Mouse (Mus musculus): Measurements from ENCODE around the gene Ift43. TPM values are rescaled to one million over a fixed set of nuclear protein-coding genes. Genes with fewer than 3 reads are reported as not detected.

Gene Ift43
- total RNA-seq (2014; fragmentation: Nextera tagmentation) (9.8 TPM in 1 of 2 replicates, not detected in the other), total RNA-seq (2017) (not detected in 2 replicates)

GRCm38 (mm10) chr12:86082481-86083012, at the start of gene Ift43:
Gene Ift43 (plus strand): TSS chr12:86082541.
- ATAC-seq (replicated peaks; ENCODE audit: low FRiP score, low TSS enrichment, poor library complexity, severe bottlenecking) = no peak

GRCm38 (mm10) chr12:86035586-86035985, 46.8 kb upstream of the Ift43 start:
- no peak for ATAC-seq (replicated peaks; ENCODE audit: low FRiP score, low TSS enrichment, poor library complexity, severe bottlenecking)

- ATAC-seq (replicated peaks; ENCODE audit: low FRiP score, low TSS enrichment, poor library complexity, severe bottlenecking) = no peak
Observed at GRCm38 (mm10) chr12:86036368-86037166, 45.8 kb upstream of the Ift43 start.

- ATAC-seq (replicated peaks; ENCODE audit: low FRiP score, low TSS enrichment, poor library complexity, severe bottlenecking) = no peak
Observed at GRCm38 (mm10) chr12:86037235-86037921, 45.0 kb upstream of the Ift43 start.

- no peak for ATAC-seq (replicated peaks; ENCODE audit: low FRiP score, low TSS enrichment, poor library complexity, severe bottlenecking)
Observed at GRCm38 (mm10) chr12:86039078-86039477, 43.3 kb upstream of the Ift43 start.

- ATAC-seq (replicated peaks; ENCODE audit: low FRiP score, low TSS enrichment, poor library complexity, severe bottlenecking) = no peak
Observed at GRCm38 (mm10) chr12:86039751-86040150, 42.6 kb upstream of the Ift43 start.

GRCm38 (mm10) chr12:86046141-86046540, 36.2 kb upstream of the Ift43 start:
- ATAC-seq (replicated peaks; ENCODE audit: low FRiP score, low TSS enrichment, poor library complexity, severe bottlenecking) = peak; percentile 47; the same call in 1 of the 2 replicates

GRCm38 (mm10) chr12:86046776-86047175, 35.6 kb upstream of the Ift43 start:
- no peak for ATAC-seq (replicated peaks; ENCODE audit: low FRiP score, low TSS enrichment, poor library complexity, severe bottlenecking)

GRCm38 (mm10) chr12:86047376-86047775, 35.0 kb upstream of the Ift43 start:
- ATAC-seq (replicated peaks; ENCODE audit: low FRiP score, low TSS enrichment, poor library complexity, severe bottlenecking) = no peak

GRCm38 (mm10) chr12:86049813-86050212, 32.5 kb upstream of the Ift43 start:
- ATAC-seq (replicated peaks; ENCODE audit: low FRiP score, low TSS enrichment, poor library complexity, severe bottlenecking) = no peak

GRCm38 (mm10) chr12:86051477-86051876, 30.9 kb upstream of the Ift43 start:
- ATAC-seq (replicated peaks; ENCODE audit: low FRiP score, low TSS enrichment, poor library complexity, severe bottlenecking) = 0 out of 2 replicates have a peak, but pooled peaks have one; percentile 43

- ATAC-seq (replicated peaks; ENCODE audit: low FRiP score, low TSS enrichment, poor library complexity, severe bottlenecking) = no peak
Observed at GRCm38 (mm10) chr12:86055306-86055705, 27.0 kb upstream of the Ift43 start.

- no peak for ATAC-seq (replicated peaks; ENCODE audit: low FRiP score, low TSS enrichment, poor library complexity, severe bottlenecking)
Observed at GRCm38 (mm10) chr12:86056976-86057375, 25.4 kb upstream of the Ift43 start.

- no peak for ATAC-seq (replicated peaks; ENCODE audit: low FRiP score, low TSS enrichment, poor library complexity, severe bottlenecking)
Observed at GRCm38 (mm10) chr12:86057516-86057915, 24.8 kb upstream of the Ift43 start.

- no peak for ATAC-seq (replicated peaks; ENCODE audit: low FRiP score, low TSS enrichment, poor library complexity, severe bottlenecking)
Observed at GRCm38 (mm10) chr12:86059341-86059740, 23.0 kb upstream of the Ift43 start.

- ATAC-seq (replicated peaks; ENCODE audit: low FRiP score, low TSS enrichment, poor library complexity, severe bottlenecking) = no peak
Observed at GRCm38 (mm10) chr12:86064796-86065195, 17.5 kb upstream of the Ift43 start.

- ATAC-seq (replicated peaks; ENCODE audit: low FRiP score, low TSS enrichment, poor library complexity, severe bottlenecking) = no peak
Observed at GRCm38 (mm10) chr12:86071432-86071831, 10.9 kb upstream of the Ift43 start.

GRCm38 (mm10) chr12:86074681-86075080, 7.7 kb upstream of the Ift43 start:
- ATAC-seq (replicated peaks; ENCODE audit: low FRiP score, low TSS enrichment, poor library complexity, severe bottlenecking) = no peak

- no peak for ATAC-seq (replicated peaks; ENCODE audit: low FRiP score, low TSS enrichment, poor library complexity, severe bottlenecking)
Observed at GRCm38 (mm10) chr12:86075358-86075757, 7.0 kb upstream of the Ift43 start.

GRCm38 (mm10) chr12:86076321-86076901, 5.9 kb upstream of the Ift43 start:
- no peak for ATAC-seq (replicated peaks; ENCODE audit: low FRiP score, low TSS enrichment, poor library complexity, severe bottlenecking)
